9 mouse cellular contexts compared by ENCODE assay signal in the genomic region with DNA sequence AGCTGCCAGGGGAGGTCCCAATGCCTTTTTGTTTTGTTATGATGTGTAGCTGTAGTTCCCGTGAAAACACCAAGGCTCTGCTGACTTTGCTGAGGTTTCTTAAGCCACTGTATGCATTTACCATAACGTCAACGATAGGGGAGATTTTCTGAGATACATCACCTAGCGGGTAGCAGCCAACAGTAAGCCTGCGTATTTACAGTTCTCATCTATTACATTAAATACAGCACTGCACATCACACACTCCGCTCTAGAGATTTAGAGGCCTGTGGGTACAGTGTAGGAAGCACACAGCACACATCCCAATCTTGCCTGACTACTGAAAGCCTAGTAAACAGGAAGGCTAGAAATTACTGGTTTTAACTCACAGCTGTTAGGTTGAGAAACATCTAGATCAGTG. TPM values are rescaled to one million over a fixed set of nuclear protein-coding genes. Genes with fewer than 3 reads are reported as not detected.
A peak's percentile ranks its signal among the peaks of the same experiment; 100 is the strongest.
DNase-seq lines count a peak whose midpoint lies in the region; ATAC-seq and TF ChIP-seq lines count a peak whose summit lies in the region.
"Had no signal": no experiment of that assay in that cellular context is flagged by ENCODE, and none has a peak within 500 bp of the region (broad histone marks: within the 10 kb centered on the region; RNA-seq: fewer than 3 reads in every experiment).

No protein-coding gene starts in this region.

- peak; percentile 35 for DNase-seq in heart, adult 11 months
- no peak for DNase-seq in heart, adult 2 months
- DNase-seq in stomach, postnatal 0 days (ENCODE audit: low spot score) = no peak
- DNase-seq in limb, embryonic 11.5 days (ENCODE audit: low spot score) = no peak
- no peak for DNase-seq in lung, adult 2 months
- no peak for DNase-seq in ovary, postnatal 14 days (ENCODE audit: low spot score)
- no peak for DNase-seq in kidney, adult 9 months

- H3K27ac ChIP-seq in heart, adult 2 months = no peak overlapping the region
- H3K27ac ChIP-seq in stomach, embryonic 14.5 days (ENCODE audit: low read length) = no peak overlapping the region
- H3K27ac ChIP-seq in stomach, postnatal 0 days (replicated peaks) = no peak overlapping the region
- H3K27ac ChIP-seq in limb, embryonic 11.5 days (replicated peaks; ENCODE audit: low read depth, low read length) = no peak overlapping the region

- TF ChIP-seq POLR2A in heart, adult 2 months (IDR thresholded peaks at IDR 0.05; ENCODE audit: insufficient read depth, low read depth, low read length) = no peak
- no peak for TF ChIP-seq POLR2A in lung, adult 2 months (IDR thresholded peaks at IDR 0.05; ENCODE audit: borderline replicate concordance, extremely low read depth, low read depth, low read length)

- no peaks in the 10 kb centered on the region for H3K36me3 ChIP-seq in heart, adult 2 months (ENCODE audit: control insufficient read depth, insufficient read depth, low read length)
- H3K36me3 ChIP-seq in stomach, embryonic 14.5 days (ENCODE audit: control insufficient read depth, insufficient read depth, low read length) = no peaks in the 10 kb centered on the region
- H3K36me3 ChIP-seq in stomach, postnatal 0 days (ENCODE audit: control insufficient read depth, insufficient read depth, low read length) = no peaks in the 10 kb centered on the region
- H3K36me3 ChIP-seq in limb, embryonic 11.5 days (ENCODE audit: control insufficient read depth, insufficient read depth, low read length) = no peaks in the 10 kb centered on the region

- WGBS in heart, adult 2 months = 5% methylated on average over 6 of the region's 6 CpGs
- WGBS in stomach, embryonic 14.5 days = 9% methylated on average over 6 of the region's 6 CpGs
- whole genome bisulfite sequencing in stomach, postnatal 0 days = 5% methylated on average over 6 of the region's 6 CpGs
- 2% methylated on average over 6 of the region's 6 CpGs for WGBS in limb, embryonic 11.5 days
- 7% methylated on average over 6 of the region's 6 CpGs for WGBS in lung, adult 2 months

- TF ChIP-seq CTCF in heart, adult 2 months (IDR thresholded peaks at IDR 0.05) = no peak
- TF ChIP-seq CTCF in stomach, postnatal 0 days (IDR thresholded peaks at IDR 0.05; ENCODE audit: low read depth) = no peak
- no peak for TF ChIP-seq CTCF in lung, adult 2 months (IDR thresholded peaks at IDR 0.05; ENCODE audit: insufficient read depth, low read length)

- no peak for ATAC-seq in stomach, embryonic 14.5 days (ENCODE audit: insufficient number of reproducible peaks, insufficient read depth, low FRiP score, low read depth)
- ATAC-seq in stomach, postnatal 0 days (ENCODE audit: low FRiP score, low TSS enrichment) = no peak
- no peak for ATAC-seq in limb, embryonic 11.5 days (ENCODE audit: insufficient number of reproducible peaks, low FRiP score, low TSS enrichment, low read depth)

- no peaks in the 10 kb centered on the region for H3K9me3 ChIP-seq in stomach, embryonic 14.5 days (ENCODE audit: control insufficient read depth, low read depth, low read length)
- no peaks in the 10 kb centered on the region for H3K9me3 ChIP-seq in stomach, postnatal 0 days (ENCODE audit: control insufficient read depth, low read length)
- H3K9me3 ChIP-seq in limb, embryonic 11.5 days (ENCODE audit: control insufficient read depth, low read length) = no peaks in the 10 kb centered on the region

- no peak for TF ChIP-seq EP300 in heart, adult 2 months (IDR thresholded peaks at IDR 0.05; ENCODE audit: insufficient read depth, low read depth, low read length)
- TF ChIP-seq EP300 in stomach, postnatal 0 days (optimal IDR thresholded peaks at IDR 0.05) = no peak

- H3K9ac ChIP-seq in heart, adult 2 months (ENCODE audit: low read depth, low read length) = no peak overlapping the region
- no peak overlapping the region for H3K9ac ChIP-seq in stomach, embryonic 14.5 days (replicated peaks; ENCODE audit: low read depth, low read length)
- no peak overlapping the region for H3K9ac ChIP-seq in stomach, postnatal 0 days (ENCODE audit: low read length)
- no peak overlapping the region for H3K9ac ChIP-seq in limb, embryonic 11.5 days (ENCODE audit: low read length)

- H3K79me2 ChIP-seq in heart, adult 2 months (replicated peaks; ENCODE audit: control insufficient read depth, insufficient read depth, low read length) = no peaks in the 10 kb centered on the region

- H3K4me2 ChIP-seq in stomach, embryonic 14.5 days (replicated peaks; ENCODE audit: low read depth, low read length) = 0 out of 2 replicates have a peak overlapping the region, but pooled peaks have one; percentile 20
- no peak overlapping the region for H3K4me2 ChIP-seq in stomach, postnatal 0 days (replicated peaks; ENCODE audit: low read depth)
- H3K4me2 ChIP-seq in limb, embryonic 11.5 days (ENCODE audit: low read depth, severe bottlenecking) = peak overlapping the region; percentile 45; the same call in 1 of the 2 replicates

- H3K4me1 ChIP-seq in heart, adult 2 months (ENCODE audit: control insufficient read depth, insufficient read depth, low read length) = no peaks in the 10 kb centered on the region
- no peaks in the 10 kb centered on the region for H3K4me1 ChIP-seq in stomach, embryonic 14.5 days (ENCODE audit: control insufficient read depth, insufficient read depth, low read length)
- no peaks in the 10 kb centered on the region for H3K4me1 ChIP-seq in stomach, postnatal 0 days (replicated peaks; ENCODE audit: control insufficient read depth, insufficient read depth)
- H3K4me1 ChIP-seq in limb, embryonic 11.5 days (ENCODE audit: control insufficient read depth, insufficient read depth, low read length) = no peaks in the 10 kb centered on the region
- H3K4me1 ChIP-seq in lung, adult 2 months (ENCODE audit: control insufficient read depth, insufficient read depth, low read length) = no peaks in the 10 kb centered on the region

- intact Hi-C loops in heart, adult 2 months (cut with DNase I) = no loop called here

- no peak overlapping the region for H3K4me3 ChIP-seq in heart, adult 2 months
- no peak overlapping the region for H3K4me3 ChIP-seq in stomach, embryonic 14.5 days (ENCODE audit: low read depth, low read length)
- no peak overlapping the region for H3K4me3 ChIP-seq in stomach, postnatal 0 days (ENCODE audit: low read depth, low read length)
- H3K4me3 ChIP-seq in limb, embryonic 11.5 days (ENCODE audit: low read depth, low read length) = peak overlapping the region; percentile 20; the same call in 1 of the 2 replicates
- no peak overlapping the region for H3K4me3 ChIP-seq in lung, adult 2 months (replicated peaks; ENCODE audit: extremely low read depth, low read depth, low read length)

- peaks cover 2% of the 10 kb centered on the region for H3K27me3 ChIP-seq in heart, adult 2 months (ENCODE audit: control insufficient read depth, insufficient read depth, low read length)
- peaks cover 24% of the 10 kb centered on the region for H3K27me3 ChIP-seq in stomach, embryonic 14.5 days (ENCODE audit: control insufficient read depth, insufficient read depth, low read length)
- peaks cover 5% of the 10 kb centered on the region; the same call in 1 of the 2 replicates for H3K27me3 ChIP-seq in stomach, postnatal 0 days (ENCODE audit: control insufficient read depth, insufficient read depth, low read length)
- H3K27me3 ChIP-seq in limb, embryonic 11.5 days (ENCODE audit: control insufficient read depth, insufficient read depth, low read length) = peaks cover 19% of the 10 kb centered on the region

RNA-seq across cellular contexts. Expression of gene Myt1l, which starts 6.1 kb away (rescaled TPM):
- total RNA-seq in heart, adult 2 months (2021) = not detected
- polyA plus RNA-seq in heart, adult 2 months (2012; rRNA removed) = 0.06 TPM in 2 replicates
- polyA plus RNA-seq in stomach, embryonic 14.5 days (2014; fragmentation: Nextera tagmentation; extraction: Ambion mirVana) = 2.3 and 5.1 TPM in 2 replicates
- 0.68 and 0.76 TPM in 2 replicates for polyA plus RNA-seq in stomach, postnatal 0 days (2015; fragmentation: Nextera tagmentation; extraction: Ambion mirVana)
- polyA plus RNA-seq in limb, embryonic 11.5 days (2014; fragmentation: Nextera tagmentation; extraction: Ambion mirVana) = 0.18 and 0.21 TPM in 2 replicates
- polyA plus RNA-seq in lung, adult 2 months (2012; rRNA removed) = not detected in 2 replicates
- polyA plus RNA-seq: C2C12 had no signal
